Mouse (Mus musculus) testis, postnatal 14 days (tissue): ENCODE measurements around the gene Gadd45b.

Source experiments
- DNase-seq: peaks from one replicate; pipeline ENCODE4 v3.0.0; 2021; ENCODE audit warnings: low spot score

Gadd45b gene

GRCm38 (mm10) chr10:80929299-80930226, at the start of gene Gadd45b:
Gene Gadd45b, plus strand, starts transcription at chr10:80930073.
- DNase-seq = peak; percentile 99

- peak; percentile 70 for DNase-seq
Measured at GRCm38 (mm10) chr10:80880131-80880641, 49.7 kb upstream of the Gadd45b start.

GRCm38 (mm10) chr10:80880901-80881300, 49.0 kb upstream of the Gadd45b start:
- no peak for DNase-seq

GRCm38 (mm10) chr10:80881301-80881700, 48.6 kb upstream of the Gadd45b start:
- DNase-seq = peak; percentile 81

- peak; percentile 81 for DNase-seq
Measured at GRCm38 (mm10) chr10:80887181-80887580, 42.7 kb upstream of the Gadd45b start.

- DNase-seq = no peak
Measured at GRCm38 (mm10) chr10:80895100-80895499, 34.8 kb upstream of the Gadd45b start.

- DNase-seq = no peak
Measured at GRCm38 (mm10) chr10:80895697-80896096, 34.2 kb upstream of the Gadd45b start.

- DNase-seq = no peak
Measured at GRCm38 (mm10) chr10:80896581-80897485, 33.0 kb upstream of the Gadd45b start.

- DNase-seq = no peak
Measured at GRCm38 (mm10) chr10:80897861-80898510, 31.9 kb upstream of the Gadd45b start.

- no peak for DNase-seq
Measured at GRCm38 (mm10) chr10:80899074-80899473, 30.8 kb upstream of the Gadd45b start.

GRCm38 (mm10) chr10:80899591-80900317, 30.1 kb upstream of the Gadd45b start:
- no peak for DNase-seq

- peak; percentile 98 for DNase-seq
Measured at GRCm38 (mm10) chr10:80900318-80901247, 29.3 kb upstream of the Gadd45b start, which contains the start of gene Timm13. Gene Timm13, minus strand, starts transcription at chr10:80900969.

- no peak for DNase-seq
Measured at GRCm38 (mm10) chr10:80901409-80902272, 28.2 kb upstream of the Gadd45b start.

GRCm38 (mm10) chr10:80902273-80902940, 27.5 kb upstream of the Gadd45b start:
- DNase-seq = no peak

- no peak for DNase-seq
Measured at GRCm38 (mm10) chr10:80903282-80903681, 26.6 kb upstream of the Gadd45b start.

GRCm38 (mm10) chr10:80904004-80904693, 25.7 kb upstream of the Gadd45b start:
- DNase-seq = no peak

- no peak for DNase-seq
Measured at GRCm38 (mm10) chr10:80904709-80905108, 25.2 kb upstream of the Gadd45b start.
